Mouse (Mus musculus): ENCODE data around the gene Chchd5.

Gene Chchd5

GRCm38 (mm10) chr2:129129412-129129929 is at the start of gene Chchd5:
TSS of gene Chchd5 (plus strand) at chr2:129129700.
- peak; percentile 68 to 72 for DNase-seq (ENCODE audit: low spot score in 2 of 2)

DNA sequence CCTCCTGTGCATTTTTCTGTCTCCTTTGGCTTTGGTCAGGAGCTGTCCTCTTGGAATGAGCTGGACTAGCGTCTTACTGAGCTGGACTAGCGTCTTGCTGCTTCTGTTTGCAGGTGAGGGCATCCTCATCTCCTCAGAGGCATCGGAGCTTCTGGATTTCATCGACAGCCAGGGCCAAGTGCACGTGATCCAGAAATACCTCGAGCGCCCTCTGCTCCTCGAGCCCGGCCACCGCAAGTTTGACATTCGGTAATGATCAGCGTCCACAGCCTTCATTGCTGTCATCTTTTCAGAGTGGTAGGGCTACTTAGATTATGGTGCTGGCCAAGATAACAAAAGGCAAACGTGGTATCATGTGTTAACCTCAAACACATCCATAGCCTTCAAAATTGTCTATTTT is 48.4 kb upstream of the Chchd5 start:
- DNase-seq (ENCODE audit: low spot score in 2 of 2) = no peak

GRCm38 (mm10) chr2:129083514-129083913 is 46.0 kb upstream of the Chchd5 start:
- DNase-seq (ENCODE audit: low spot score in 2 of 2) = no peak

DNA sequence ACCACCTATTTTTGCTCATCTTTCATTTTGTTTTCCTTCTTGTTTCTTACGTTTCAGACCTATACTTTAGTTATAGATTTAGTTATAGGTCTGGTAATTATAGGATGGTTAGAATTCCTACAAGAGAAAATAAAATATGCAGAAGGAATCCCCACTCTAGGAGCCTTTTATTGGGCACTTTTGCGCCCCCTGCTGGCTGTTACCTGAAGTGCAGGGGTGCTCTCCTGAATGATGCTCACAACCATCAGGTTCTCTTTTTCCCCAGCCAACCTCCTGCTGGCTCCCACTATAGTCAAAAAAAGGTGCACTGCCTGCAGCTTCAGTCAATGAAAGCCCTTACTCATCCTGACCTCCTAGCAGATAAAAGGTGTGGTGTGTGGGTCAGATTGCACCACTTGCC is 44.5 kb upstream of the Chchd5 start:
- DNase-seq (ENCODE audit: low spot score in 2 of 2) = peak in 1 of 2 experiments; percentile 17

- DNase-seq (ENCODE audit: low spot score in 2 of 2) = no peak
Measured at GRCm38 (mm10) chr2:129087520-129087919, 42.0 kb upstream of the Chchd5 start.

GRCm38 (mm10) chr2:129090370-129090769 is 39.1 kb upstream of the Chchd5 start:
- DNase-seq (ENCODE audit: low spot score in 2 of 2) = no peak

GRCm38 (mm10) chr2:129092810-129093209 is 36.7 kb upstream of the Chchd5 start:
- no peak for DNase-seq (ENCODE audit: low spot score in 2 of 2)

DNA sequence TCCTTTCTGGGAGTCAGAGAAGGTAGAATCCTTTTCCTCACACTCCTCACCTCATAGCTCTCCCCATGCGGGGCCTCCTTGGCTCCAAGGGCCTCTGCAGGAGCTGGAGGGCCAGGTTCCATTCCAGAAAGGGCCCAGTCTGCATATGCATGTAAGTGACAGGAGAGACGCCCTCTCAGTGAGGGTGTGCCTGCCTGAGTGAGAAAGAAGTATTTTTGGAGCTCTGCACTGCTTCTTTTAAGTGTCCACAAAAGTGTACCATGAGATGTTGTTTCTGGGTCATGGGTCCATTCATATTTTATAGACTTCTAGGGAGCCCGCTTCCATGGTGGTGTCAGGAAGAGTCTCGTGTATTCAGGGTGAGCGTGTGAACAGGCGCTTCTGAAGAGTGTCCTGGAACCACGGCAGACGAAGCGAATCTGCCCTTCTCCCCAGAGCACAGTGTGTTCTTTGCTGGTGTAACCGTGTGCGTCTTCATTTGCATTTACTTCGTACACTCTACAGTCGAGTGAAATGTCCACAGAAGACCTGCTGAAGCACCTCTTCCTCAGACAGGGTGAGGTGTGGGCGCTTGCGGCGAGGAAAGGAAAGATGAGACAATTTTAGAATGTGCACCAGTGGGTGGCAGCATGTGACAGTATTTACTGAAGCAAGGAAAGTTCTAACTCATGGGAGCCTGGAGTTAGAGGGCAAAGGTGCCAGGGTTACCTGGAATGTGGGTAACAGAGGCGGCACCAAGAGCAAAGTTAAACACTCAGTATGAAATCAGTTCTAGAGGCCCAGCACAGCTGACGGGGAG is 35.4 kb upstream of the Chchd5 start:
- no peak for DNase-seq (ENCODE audit: low spot score in 2 of 2)

DNA sequence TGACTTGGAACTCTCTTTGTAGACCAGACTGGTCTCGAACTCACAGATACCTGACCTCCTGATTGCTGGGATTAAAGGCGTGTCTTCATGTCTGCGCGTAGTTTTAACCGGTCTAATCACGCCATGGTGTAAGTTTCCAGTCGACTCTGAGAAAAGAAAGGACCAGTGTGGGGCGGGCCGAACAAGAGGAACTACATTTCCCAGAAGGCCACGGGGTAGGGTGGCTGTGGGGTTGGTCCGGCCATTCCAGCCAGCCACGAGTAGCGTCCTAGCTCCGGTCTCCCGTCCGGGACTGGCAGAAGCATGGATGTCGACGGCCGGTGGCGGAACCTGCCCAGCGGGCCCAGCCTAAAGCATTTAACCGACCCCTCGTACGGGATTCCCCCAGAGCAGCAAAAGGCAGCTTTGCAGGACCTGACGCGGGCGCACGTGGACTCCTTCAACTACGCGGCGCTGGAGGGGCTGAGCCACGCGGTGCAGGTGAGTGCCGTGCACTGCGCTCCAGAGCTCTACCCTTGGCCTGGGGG is 28.7 kb upstream of the Chchd5 start, which contains the start of gene Polr1b:
Gene Polr1b (plus strand): TSS at position 212 of the 527 bp plus-strand sequence.
- DNase-seq (ENCODE audit: low spot score in 2 of 2) = peak; percentile 71 to 73

GRCm38 (mm10) chr2:129112924-129113323 is 16.6 kb upstream of the Chchd5 start:
- DNase-seq (ENCODE audit: low spot score in 2 of 2) = no peak

DNA sequence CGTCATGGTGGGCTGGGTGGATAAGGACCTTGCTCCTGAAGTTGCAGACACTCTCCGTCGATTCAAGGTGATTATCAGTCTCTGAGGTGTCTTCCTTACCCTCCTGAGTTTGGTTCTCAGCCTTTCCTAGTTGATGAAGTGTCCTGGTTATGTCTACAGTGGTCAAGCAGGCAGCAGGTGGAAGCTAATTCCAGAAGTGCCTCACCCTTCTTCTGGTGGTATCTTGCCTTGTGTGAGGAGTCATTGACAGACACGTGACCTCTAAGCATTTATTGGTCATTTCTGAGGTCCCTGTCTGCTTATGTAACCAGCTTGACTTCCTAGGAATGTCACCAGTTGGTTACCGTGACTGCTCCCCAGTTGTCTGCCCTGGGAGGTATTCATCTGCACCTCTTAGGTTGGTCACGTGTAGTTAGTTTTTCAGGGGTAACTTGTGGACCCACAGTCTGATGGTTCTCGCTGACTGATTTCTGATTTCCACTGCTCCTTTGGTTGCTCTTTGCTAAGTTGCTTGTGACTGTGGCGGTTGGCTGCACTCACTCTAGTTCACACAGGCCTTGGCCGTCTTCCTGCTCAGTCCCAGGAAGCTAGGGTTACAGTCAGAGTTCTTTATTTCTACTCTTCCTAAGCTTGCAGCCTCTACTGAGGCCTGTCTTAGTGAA is 13.7 kb upstream of the Chchd5 start:
- DNase-seq (ENCODE audit: low spot score in 2 of 2) = no peak

- DNase-seq (ENCODE audit: low spot score in 2 of 2) = no peak
Measured at GRCm38 (mm10) chr2:129116368-129116739, 13.1 kb upstream of the Chchd5 start.

DNA sequence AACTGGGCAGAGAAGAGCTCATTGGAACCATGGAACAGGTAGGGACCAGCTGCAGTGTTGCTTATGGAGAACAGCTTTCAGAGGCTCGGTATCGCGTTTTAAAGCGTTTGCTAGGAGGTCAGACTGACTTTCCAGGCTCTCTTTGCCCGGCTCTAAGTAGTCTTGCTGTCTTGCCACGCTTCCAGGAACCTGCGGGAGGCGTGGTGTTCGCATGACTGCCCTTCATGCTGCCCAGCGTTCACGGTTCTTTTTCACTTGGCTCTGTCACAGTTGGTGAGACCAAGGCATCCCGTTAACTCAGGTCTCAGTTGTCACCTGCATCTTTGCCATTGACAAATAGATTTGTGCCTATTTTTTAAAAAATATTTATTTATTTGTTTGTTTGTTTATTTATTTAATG is 11.4 kb upstream of the Chchd5 start:
- no peak for DNase-seq (ENCODE audit: low spot score in 2 of 2)

GRCm38 (mm10) chr2:129121986-129122385 is 7.5 kb upstream of the Chchd5 start:
- DNase-seq (ENCODE audit: low spot score in 2 of 2) = no peak

DNA sequence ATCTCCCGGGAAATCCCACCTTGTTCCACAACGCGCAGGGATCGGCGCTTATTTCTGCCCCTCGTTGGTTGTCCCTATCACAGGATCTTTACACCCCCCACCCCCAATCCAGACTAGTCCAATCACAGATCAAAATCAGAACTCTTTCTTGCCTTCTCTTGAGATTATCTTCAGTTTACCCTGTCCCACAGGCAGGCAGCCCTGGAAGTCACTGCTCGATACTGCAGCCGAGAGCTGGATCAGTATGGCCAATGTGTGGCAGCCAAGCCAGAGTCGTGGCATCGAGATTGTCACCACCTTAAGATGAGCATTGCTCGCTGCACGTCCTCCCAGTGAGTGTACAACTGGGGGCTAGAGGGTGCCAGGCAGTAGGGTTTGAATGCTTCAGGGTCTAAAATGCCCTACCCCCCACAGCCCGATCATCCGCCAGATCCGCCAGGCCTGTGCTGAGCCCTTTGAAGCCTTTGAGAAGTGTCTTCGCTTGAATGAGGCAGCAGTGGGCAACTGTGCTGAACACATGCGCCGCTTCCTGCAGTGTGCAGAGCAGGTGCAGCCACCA is 566 bp downstream of the Chchd5 start:
- DNase-seq (ENCODE audit: low spot score in 2 of 2) = peak; percentile 81 to 84

DNA sequence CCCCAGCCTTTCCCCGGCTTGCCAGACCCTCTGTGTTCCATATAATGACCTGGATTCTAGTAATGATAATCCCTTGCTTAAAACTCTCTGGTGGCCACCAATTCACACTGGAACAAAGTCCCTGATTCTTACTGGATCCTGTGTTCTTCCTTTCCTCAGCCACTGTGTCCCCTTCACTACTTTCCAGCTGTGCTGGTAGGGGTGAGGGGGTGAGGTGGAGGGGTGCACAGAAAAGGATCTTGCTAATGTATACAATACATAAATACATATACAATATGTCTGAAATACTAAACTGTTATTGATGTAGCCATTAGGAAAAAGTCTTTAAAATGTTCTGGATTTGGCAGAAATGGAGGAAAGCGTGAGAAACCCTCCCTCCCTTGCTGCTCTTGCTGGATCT is 1.3 kb downstream of the Chchd5 start:
- DNase-seq (ENCODE audit: low spot score in 2 of 2) = peak; percentile 31 to 35

DNA sequence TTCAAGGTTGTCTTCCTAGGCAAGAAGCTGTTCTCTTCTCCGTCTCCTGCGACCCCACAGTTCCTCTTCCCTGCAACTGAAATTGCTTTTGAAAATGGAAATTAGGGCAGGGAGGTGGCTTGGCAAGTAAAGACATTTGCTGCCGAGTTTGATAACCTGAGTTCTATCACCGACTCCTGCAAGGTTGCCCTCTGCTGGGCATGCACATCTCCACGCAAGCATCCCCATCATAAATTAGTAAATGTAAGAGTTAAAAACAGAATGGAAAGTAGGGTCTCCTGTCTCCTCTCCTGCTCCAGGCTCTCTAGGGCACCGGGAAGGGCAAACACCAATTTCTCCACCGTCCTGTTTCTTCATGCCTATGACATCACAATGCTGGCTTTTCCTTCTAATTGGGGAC is 2.7 kb downstream of the Chchd5 start:
- peak; percentile 16 to 27 for DNase-seq (ENCODE audit: low spot score in 2 of 2)

DNA sequence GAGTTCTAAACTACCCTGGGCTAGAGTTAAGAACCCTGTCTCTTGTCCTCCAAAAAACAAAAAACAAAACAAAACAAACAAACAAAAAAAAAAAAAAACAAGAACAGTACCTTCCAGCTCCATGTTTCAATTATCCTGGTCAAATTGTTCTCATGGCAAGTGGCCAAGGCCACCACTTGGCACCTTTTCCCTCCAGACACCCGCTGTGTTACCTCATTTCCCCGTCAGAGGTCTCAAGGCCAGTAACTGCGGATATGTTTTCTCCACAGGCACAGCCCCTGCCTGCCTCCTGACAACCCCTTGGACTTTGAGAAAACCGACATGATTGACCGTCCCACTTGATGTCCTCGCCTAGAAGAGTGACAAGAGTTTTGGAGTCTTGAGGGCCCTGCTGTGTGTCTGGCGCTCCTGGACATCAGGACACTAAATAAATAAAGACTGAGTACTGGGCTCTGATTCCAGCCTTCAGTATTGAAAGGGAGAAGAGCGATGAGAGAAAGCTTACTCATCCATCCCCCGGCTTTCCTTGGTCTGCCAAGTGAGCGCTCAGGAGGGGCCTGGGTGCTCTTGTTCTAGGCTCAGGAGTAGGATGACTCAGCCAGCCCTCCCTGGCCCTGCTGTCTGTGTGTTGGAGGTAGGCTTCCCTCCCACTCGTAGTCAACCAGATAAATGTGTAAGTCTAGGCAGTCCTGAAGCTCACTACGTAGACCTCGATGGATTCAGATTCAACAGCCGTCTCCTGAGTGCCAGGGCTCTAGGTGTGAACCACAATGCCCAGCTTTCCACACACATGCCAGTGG is 3.7 kb downstream of the Chchd5 start:
- DNase-seq (ENCODE audit: low spot score in 2 of 2) = no peak

DNA sequence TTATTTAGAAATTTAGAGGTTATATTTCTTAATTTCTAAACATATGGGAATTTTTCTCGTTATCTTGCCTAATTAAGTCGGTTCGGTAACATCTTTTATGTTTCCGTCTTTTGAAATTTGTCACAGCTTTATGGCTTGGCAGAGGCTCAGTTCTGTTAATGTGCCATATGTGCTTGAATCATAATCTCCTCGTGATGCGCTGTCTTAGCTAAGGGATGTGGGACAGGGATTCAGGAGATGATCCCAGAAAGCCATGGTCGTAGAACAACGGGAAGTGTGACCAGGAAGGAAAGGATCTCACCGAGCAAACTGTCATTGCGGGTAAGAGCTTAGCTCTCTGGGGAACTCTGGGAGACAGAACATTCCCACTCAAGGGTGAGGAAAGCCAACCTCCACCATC is 10.4 kb downstream of the Chchd5 start:
- no peak for DNase-seq (ENCODE audit: low spot score in 2 of 2)

- DNase-seq (ENCODE audit: low spot score in 2 of 2) = no peak
Measured at GRCm38 (mm10) chr2:129148836-129149235, 19.3 kb downstream of the Chchd5 start.

- no peak for DNase-seq (ENCODE audit: low spot score in 2 of 2)
Measured at GRCm38 (mm10) chr2:129150386-129150785, 20.9 kb downstream of the Chchd5 start.

GRCm38 (mm10) chr2:129151111-129151510 is 21.6 kb downstream of the Chchd5 start:
- no peak for DNase-seq (ENCODE audit: low spot score in 2 of 2)
